Mouse (Mus musculus) cerebellum, adult 11-12 months (tissue): ENCODE data around the gene Cstad.

ENCODE experiments used
- DNase-seq: peaks from one replicate; pipeline ENCODE4 v3.0.0; 2022

The Cstad gene

GRCm38 (mm10) chr2:30629860-30630259, 35.0 kb downstream of the Cstad start:
- DNase-seq = no peak

GRCm38 (mm10) chr2:30636266-30636671, 41.4 kb downstream of the Cstad start:
- no peak for DNase-seq

GRCm38 (mm10) chr2:30637991-30638390, 43.2 kb downstream of the Cstad start:
- DNase-seq = no peak

DNA sequence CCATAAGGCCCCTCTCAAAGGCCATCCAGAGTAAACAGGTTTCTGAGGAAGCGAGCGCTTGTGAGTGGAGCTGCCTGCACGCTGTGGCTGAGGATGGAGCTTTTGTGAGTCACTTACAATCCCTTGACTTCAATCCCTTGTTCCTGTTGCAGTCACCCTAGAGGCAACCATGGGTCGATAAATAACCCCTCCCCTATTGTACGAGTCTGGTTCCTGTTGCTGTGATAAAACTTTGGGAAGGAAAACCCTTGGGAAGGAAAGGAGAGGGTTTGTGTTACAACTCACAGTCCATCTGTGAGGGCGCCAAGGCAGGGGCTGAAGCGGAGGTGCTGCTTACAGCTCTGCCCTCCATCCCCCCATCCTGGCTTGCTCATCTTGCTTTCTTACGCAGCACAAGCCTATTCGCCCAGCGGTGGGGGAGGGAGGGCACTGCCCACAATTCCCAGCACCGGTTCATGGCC, 45.2 kb downstream of the Cstad start:
- DNase-seq = no peak

GRCm38 (mm10) chr2:30642810-30643209, 48.0 kb downstream of the Cstad start:
- DNase-seq = no peak

DNA sequence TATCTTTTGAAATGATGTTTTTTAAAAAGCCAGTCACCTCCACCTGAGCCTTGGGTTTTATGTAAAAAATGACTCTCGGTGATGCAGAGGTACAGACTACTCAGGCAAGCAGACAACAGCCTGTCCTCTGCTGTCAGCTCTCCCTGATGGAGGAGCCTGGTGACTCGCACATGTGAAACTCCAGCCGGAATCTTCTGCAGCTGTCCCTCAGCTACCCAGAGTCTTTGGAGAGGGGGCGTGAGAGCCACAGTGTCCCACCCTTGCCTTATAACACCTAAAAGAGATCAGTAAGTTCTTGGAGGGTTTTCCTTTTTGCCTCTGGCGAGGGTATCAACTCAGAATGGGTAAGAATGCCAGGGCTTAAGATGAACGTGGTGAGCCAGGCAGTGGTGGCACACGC, 48.6 kb downstream of the Cstad start:
- no peak for DNase-seq

DNA sequence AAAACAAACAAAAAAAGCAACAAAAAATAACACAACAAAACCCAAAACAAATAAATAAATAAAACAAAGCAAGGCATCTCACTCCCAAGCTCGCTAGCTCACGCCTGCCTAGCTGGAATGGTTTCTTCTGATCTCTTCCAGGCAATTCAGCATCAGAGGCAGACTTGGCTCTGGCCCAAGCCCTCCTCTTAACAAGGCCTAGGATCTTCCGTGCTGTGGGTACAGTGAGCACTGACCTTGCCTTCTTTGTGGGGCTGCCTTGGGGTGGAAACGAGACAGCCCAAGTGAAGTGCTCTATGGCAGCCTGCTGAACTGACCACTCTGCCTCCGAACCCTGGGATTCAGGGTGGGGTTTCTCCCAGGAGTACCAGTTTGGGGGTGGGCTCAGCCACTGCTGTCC, 52.0 kb downstream of the Cstad start:
- DNase-seq = no peak

DNA sequence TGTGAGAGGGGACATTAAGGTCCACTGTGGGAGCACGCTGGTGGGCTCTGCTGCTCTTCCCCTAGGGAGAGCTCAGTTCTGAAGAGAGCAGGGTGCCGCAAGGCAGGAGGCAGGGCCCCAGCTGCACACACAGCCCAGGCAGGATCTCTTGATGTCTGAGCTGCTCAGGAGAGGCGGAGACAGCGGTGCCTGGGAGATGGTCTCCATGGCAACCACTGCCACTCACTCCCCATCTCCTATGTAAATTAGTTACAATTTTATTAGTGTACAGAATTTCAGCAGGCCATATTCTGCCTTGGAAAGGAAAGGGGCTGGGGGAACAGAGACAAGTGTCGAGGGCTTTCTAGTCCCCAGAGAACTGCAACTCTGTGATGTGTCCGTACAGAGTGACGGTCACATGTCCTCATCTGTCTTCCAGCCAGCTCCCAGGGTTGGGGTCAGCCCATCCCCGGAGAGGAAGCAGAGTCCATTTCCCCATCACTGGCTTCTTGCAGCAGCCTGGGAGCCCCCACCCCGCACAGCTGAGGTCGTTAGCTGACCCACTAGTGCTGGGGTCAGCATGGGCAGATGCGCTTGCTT, 52.6 kb downstream of the Cstad start:
- DNase-seq = no peak

GRCm38 (mm10) chr2:30647882-30648494, 53.1 kb downstream of the Cstad start:
- DNase-seq = no peak

DNA sequence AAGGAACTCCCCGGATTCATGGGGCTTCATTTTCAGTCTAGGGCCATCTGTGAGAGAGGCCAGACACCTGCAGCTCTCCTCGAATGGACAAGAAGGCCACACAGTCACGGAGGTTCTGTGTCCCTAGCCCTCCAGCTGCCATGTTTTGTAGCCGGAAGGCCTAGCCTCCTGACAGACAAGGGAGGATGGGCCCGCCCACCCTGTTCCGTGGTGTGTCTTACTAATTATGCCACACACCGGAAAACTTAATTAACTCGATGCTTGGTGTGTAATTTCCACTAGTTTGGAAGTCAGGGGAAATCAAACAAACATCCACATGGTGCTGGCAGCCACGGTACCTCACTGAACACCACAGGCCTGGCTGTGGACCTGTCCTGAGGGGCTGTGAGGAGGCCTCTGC, 55.4 kb downstream of the Cstad start:
- DNase-seq = no peak

DNA sequence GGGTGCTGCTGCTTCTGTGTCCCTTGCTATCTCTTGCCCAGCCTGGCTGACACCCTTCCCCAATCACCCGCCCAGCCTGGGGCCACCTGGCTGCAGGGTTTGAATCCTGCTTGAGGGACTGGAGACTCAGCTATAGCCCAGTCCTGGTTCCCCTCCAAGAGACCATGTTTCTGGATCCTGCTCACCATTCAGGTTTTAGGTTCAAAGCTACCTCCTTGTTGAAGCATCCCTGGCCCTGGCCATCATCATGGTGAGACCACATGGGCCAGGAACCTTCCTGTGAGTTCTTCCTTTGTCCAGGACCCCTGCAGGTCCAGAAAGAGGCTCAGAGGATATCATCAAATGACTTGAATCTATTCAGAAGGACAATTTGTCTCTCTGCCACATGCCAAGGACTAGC, 57.0 kb downstream of the Cstad start:
- no peak for DNase-seq

GRCm38 (mm10) chr2:30652581-30653037, 57.8 kb downstream of the Cstad start:
- no peak for DNase-seq

- no peak for DNase-seq
Observed at GRCm38 (mm10) chr2:30653046-30653445, 58.2 kb downstream of the Cstad start.

DNA sequence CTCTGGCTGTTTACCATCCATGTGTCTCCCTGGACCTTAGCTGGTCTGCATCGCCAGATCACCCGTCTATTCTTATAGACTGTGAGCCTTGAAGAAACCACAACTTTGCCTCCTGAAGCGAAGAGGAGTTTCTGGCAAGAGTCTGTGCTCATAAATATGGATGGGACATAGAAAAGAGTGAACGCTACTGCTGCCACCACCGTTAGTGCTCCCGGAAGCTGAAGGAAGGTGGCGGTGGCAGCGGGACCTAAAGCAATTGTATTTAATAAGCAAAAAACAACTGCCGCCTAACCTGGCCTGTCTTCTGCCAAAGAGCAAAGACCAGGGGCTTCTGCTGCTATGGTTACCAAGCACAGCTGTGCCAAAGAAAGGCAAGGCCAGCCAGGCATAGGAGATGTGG, 59.3 kb downstream of the Cstad start:
- DNase-seq = no peak

GRCm38 (mm10) chr2:30654582-30654981, 59.7 kb downstream of the Cstad start:
- DNase-seq = no peak

DNA sequence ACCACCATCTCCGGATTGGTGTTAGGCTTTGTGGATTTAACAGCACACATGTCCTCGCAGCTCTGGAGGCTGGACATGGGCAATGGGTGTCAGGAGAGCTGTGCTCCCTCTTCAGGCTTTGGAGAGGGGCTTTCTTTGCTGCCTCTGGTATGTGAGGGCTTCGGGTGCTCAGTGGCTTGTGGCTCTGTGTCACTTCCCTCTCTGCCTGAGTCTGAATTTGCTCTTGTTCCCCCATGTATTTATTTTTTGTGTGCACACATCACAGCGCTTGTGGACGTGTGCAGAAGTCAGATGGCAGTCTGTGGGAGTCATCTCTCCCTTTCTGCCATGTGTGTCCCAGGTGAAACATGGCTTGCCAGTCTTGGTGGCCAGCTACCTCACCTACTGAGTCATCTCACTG, 60.9 kb downstream of the Cstad start:
- DNase-seq = no peak

- no peak for DNase-seq
Observed at GRCm38 (mm10) chr2:30656711-30657555, 62.1 kb downstream of the Cstad start.

- no peak for DNase-seq
Observed at GRCm38 (mm10) chr2:30657674-30658479, 63.0 kb downstream of the Cstad start.

DNA sequence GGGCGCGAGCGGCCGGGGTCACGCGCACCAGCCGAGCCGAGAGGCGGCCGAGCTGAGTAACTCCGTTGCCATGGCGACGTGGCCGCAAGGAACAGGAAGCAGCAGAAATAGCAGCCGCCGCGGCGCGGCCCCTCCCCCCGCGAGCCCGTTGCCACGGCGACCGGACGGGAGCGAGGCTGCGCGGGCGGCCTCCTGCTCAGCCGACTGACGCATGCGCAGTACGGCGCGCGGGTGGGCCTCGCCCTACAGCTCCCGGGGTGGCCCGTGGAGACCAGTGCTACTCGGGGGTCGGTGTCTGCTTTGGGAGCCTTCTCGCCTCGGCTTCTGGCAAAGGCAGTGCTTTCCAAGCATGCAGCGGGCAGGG, 63.6 kb downstream of the Cstad start:
- DNase-seq = peak; percentile 100
